Mouse (Mus musculus): Measurements from ENCODE around the gene Acat2.
"Not testable (repeated sequence)": the region's sequence is repeated elsewhere in the genome, so short reads cannot be mapped to it uniquely, and the experiment has no call there.

Acat2 gene

DNA sequence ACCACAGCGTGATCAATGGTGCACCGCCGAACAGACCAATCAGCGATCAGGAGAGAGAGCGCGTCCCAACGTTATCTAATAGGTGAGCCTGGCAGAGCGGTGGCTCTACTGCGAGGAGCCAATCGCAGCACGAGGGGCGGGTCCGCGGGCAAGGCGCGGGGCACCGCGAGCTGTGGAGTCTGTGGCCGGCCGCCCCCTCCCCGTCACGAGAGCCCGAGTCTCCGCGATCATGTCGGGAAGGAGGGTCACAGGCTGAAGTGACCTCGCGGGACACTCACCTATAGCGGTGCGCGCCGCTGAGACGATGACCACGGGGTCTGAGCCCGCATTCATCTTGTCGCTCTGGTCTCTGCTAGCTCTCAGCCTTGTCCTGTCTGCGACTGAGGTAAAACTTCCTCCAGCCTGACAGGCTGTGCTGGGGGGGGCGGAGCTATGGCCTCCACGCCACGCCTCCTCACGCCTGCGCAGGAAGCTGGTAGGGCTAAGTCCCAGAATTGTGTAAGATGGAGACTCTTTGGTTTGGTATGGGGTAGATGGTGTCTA, at the start of gene Acat2:
Acat2 (minus strand) TSS at position 417 of the 543 bp plus-strand sequence.
- DNase-seq (ENCODE audit: low spot score), result peak; percentile 91

DNA sequence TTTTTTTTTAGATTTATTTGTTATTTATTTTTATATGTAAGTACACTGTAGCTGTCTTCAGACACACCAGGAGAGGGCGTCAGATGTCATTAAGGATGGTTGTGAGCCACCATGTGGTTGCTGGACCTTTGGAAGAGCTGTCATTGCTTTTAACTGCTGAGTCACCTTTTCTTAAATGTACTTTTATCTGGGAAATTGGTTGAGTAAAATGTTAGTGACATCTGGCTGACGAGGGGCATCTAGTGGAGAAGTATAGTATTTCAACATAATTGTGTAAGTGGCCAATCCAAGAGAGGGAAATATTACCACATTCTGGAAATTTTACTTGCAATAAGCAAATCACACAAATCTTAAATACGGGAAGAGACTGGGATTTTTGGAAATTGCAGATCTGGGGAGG, 49.3 kb upstream of the Acat2 start:
- peak; percentile 85 for DNase-seq (ENCODE audit: low spot score)

DNA sequence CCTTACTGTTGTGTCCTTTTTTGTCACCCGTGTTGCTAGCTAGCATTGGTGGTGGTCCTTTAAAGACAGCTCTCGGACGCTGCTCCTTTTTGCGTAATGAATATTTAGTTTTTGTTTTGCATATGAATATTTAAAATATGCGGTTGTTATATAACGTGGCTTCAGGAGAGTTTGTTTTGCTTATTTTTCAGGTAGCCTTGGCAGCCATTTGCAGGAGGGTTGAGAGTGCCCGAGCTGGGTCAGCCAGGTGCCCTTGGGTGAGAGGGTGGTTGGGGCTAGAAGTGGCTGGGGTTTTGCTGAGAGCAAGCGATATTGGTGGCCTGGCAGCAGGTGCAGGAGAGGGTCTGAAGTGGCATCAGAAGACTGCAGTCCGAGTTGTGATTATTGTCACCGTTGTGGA, 48.0 kb upstream of the Acat2 start:
- DNase-seq (ENCODE audit: low spot score), result peak; percentile 34

DNA sequence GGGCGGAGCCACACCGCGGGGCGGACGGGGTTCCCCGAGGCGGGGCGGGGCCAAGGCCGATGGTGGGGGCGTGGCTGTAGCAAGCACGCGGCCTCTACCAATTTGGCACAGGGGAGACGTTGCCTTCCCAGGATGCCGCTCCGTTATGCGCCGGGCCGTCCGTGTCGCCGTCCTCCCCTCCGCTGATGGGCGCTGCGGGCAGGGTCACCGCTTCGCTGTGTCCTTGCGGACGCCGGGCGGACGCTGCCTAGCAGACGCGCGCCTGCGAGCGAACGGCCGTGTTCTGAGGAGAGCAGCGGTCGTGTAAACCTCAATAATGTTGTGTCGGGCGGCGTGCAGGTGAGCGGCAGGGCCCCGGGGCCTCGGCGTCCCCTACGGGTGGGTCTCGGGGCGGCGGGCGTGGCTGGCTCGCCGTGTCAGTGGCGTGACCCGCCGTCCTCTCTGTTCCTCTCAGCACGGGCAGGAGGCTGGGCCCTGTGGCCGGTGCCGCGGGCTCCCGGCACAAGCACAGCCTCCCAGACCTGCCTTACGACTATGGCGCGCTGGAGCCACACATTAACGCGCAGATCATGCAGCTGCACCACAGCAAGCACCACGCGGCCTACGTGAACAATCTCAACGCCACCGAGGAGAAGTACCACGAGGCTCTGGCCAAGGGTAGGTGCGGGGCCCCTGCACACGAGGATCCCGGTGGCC, 47.3 kb upstream of the Acat2 start:
- DNase-seq (ENCODE audit: low spot score), result peak; percentile 99

DNA sequence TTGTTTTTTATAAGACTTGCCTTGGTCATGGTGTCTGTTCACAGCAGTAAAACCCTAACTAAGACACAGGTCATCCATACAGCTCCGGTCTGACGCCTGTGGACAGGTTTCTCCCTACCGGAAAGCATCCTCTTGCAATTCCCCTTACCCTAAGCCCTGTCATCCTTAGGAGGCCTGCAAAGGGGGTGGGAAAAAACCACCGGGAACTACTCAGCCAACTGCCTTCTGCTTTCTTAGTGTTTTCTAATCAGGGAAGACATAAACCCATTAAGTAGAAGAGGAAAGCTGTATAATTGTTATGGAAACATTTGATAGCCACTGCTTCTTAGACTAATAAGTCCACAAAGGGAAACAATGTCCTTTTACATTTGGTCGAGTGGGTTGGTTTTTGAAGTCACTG, 46.4 kb upstream of the Acat2 start:
- DNase-seq (ENCODE audit: low spot score), result no peak

DNA sequence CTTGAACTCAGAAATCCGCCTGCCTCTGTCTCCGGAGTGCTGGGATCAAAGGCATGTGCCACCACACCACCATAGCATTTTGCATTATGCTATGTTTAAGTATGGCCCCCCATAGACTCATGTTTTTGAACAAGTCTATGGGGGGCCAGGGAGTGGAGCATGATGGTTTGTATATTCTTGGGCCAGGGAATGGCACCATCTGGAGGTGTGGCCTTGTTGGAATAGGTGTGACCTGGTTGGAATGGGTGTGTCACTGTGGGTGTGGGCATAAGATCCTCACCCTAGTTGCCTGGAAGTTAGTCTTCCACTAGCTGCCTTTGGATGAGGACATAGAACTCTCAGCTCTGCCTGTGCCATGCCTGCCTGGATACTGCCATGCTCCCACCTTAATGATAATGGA, 46.0 kb upstream of the Acat2 start, which contains the start of gene Sod2:
Sod2 (plus strand) TSS at position 301 of the 400 bp plus-strand sequence.
- DNase-seq (ENCODE audit: low spot score), result not testable (repeated sequence)

DNA sequence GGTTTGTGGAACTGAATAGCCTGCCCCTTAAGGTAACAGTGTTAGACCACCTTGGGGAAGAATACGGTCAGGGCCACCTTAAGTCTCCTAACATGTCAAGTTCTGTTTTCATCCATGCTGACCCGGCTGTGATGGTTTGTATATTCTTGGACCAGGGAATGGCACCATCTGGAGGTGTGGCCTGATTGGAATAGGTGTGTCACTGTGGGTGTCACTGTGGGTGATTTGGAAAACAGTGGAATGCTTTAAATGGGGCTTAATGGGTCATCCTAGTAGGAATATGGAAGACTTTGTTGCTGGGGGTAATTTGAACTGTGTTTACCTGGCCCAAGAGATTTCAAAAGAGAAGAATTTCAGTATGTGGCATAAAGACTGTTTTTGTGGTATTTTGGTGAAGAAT, 43.9 kb upstream of the Acat2 start:
- DNase-seq (ENCODE audit: low spot score), result not testable (repeated sequence)

DNA sequence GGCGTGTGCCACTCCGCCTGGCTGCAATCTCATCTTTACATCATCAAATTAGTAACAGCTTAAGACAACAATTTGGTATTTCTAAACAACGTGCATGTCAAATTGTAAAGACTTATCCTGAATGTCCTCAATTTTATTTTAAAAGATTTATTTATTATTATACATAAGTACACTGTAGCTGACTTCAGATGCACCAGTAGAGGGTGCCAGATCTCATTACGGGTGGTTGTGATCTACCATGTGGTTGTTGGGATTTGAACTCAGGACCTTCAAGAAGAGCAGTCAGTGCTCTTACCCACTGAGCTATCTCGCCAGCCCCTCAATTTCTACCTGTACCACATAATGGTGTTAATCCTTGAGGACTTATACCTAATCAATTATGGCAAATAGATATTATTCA, 41.7 kb upstream of the Acat2 start:
- not testable (repeated sequence) for DNase-seq (ENCODE audit: low spot score)

DNA sequence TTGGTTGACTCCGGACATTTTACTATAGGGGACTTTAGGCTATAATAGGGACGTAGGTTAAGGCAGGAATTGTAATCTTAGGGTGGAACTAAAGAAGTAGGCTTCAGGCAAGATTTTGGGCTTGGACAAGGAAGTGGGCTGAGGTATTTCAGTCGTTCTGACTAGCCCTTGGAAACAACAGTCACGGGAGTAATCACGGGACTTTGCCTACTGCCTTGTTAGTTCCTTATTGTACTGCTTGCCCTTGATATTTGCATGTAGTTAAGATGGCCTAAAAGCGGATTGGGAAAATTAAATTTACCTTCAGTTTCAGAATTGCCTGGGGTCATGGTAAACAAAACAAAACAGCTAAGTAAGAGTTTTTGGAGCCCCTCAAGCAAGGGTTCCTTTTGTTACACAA, 38.5 kb upstream of the Acat2 start:
- DNase-seq (ENCODE audit: low spot score), result no peak

DNA sequence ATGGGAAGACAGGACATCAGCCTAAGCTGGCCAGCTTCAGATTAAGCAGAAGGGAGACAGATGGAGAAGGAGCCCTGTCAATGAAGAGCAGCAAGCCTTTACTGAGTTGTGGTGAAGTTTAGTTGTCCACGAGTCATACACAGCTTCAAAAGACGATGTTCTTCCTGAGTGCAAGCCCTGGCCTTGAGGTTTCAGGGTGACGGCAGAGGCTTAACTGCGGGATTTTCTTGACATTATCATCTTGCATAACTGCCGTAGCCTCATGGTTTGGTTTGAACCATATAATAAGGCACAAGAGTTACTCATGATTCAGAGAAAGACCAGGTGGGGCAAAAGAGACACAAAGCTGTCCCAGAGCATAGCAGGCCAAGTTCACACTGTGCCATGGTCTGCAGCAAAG, 37.3 kb upstream of the Acat2 start:
- DNase-seq (ENCODE audit: low spot score), result no peak

DNA sequence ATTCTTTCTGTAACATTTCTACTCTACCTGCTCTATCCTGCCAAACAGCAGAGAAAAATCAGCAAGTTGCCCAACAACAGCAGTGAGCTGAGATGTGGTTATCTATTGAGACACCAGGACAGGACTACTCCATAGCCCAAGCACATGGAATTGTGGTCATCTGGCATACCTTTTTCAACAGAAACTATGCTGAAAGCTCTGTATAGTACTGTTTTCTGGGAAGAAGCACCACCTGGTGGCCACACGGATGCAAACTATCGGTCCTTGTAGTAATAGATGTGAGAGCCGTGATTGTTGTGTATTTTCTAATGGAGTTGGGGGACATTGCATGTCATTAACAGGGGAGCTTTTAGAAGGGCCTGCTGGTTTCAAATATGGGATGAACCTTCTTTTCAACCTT, 35.8 kb upstream of the Acat2 start:
- peak; percentile 55 for DNase-seq (ENCODE audit: low spot score)

DNA sequence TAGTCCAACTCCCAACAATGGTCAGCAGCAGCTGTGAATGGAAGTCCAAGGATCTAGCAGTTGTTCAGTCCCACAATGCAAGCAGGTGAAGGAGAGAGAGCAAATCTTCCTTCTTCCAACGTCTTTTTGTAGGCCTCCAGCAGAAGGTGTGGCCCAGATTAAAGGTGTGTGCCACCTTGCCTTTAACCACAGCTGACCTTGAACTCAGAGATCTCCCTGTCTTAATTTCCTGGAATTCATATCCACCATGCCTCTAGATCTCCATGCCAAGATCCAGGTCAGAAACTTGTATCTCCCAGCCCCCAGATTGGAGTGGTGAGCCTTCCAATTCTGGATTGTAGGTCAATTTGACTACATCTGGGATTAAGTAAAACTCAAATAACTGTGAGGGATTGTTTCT, 33.5 kb upstream of the Acat2 start, which contains the start of gene Wtap:
Wtap (minus strand) TSS at position 101 of the 400 bp plus-strand sequence.
- no peak for DNase-seq (ENCODE audit: low spot score)

DNA sequence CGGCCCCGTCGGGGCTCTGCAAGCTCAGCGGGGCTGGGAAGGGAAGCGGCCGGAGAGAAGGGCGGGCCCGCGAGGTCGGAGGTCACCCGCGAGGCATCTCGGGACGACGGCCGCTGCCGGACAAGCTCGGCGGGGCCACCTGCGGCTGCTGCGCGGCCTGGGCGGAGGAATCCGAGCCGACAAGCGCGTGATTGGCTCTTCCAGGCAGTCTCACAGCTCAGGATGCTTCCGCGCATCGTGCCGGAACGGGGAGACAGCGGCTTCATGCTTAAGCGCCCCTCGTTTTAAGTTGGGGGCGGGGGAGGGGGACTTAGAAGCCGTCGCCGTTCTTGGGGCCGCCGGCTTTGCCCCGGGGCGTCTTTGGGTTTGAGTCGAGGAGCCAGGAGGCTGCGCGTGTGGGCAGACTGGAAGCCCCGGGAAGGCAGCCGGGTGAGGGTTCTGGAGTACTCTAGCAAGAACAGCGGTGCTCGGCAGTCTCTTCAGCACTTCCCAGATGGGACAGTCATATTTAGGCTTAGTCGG, 32.0 kb upstream of the Acat2 start:
- peak; percentile 98 for DNase-seq (ENCODE audit: low spot score)

DNA sequence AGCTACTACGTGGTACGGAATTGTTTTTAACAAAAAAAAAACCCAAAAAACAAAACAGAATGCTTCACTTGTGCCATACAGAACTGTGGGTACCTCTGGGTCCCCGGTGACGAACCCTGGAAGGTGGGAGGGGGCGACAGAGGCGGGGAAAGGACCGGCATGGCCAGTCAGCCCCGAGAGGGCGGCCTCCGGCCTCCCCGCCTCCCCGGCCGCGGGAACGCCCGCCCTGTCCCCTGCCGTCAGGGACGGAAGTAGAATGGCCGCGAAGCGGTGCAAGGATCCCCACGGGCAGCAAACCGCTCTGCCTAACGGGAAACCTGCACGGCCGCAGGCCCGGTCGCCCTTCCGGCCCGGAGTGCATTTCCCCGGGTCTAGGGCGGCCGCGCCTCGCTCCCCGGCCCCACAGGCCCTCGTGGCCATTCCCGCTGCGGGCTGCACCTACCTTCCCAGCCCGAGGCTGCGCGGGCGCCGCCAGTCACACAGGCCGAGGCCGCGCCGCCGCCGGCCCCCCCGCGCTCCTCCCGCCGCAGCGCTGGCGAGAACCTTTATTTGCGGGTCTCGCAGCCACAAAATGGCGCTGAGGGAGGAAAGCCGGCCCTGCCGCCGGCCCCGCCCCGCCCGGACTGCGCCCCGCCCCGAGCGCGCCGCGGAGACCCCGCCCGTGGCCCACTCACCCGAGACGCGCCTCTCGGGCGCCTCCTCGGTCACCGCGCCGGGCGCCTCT, 31.2 kb upstream of the Acat2 start:
- peak; percentile 90 for DNase-seq (ENCODE audit: low spot score)

DNA sequence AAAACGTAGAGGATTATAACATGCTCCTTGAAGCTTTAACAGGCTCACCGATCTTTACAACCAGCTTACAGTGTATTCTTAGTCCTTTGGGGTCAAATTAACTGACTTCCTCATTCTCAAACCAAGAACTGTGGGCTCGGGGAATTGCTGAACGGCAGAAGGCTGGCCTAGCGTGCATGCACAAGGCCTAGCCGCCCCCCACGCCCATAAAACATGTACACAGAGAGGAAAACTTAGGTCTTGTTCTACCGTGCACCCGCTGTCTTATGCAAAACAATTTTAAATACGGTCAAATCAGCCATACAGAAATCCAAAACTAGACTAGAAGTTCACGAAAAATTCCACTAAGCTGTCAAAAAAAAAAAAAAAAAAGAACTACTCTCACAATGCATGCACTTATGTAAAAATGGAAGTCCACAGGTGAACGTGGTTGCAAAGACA, 30.7 kb upstream of the Acat2 start:
- DNase-seq (ENCODE audit: low spot score), result peak; percentile 26

DNA sequence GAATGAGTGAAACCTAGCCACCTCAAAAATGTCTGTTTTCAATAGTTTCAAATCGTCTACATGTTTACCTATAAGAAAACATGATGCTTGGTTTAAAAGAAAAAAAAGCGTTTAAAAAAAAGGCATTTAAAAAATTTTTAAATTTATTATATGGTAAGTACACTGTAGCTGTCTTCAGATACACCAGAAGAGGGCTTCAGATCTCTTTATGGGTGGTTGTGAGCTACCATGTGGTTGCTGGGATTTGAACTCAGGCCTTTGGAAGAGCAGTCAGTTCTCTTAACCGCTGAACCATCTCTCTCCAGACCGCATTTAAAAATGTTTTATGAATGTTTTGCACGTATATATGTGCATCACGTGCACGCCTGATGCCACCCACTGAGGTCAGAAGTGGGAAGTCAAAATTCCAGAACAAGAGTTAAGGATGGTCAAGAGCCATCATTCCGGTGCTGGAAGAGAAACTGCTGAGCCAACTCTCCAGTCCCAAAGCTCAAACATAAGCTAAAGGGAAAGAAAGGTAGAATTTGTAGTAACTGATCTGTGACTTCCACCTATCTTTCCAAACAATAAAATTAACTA, 30.1 kb upstream of the Acat2 start:
- DNase-seq (ENCODE audit: low spot score), result no peak

DNA sequence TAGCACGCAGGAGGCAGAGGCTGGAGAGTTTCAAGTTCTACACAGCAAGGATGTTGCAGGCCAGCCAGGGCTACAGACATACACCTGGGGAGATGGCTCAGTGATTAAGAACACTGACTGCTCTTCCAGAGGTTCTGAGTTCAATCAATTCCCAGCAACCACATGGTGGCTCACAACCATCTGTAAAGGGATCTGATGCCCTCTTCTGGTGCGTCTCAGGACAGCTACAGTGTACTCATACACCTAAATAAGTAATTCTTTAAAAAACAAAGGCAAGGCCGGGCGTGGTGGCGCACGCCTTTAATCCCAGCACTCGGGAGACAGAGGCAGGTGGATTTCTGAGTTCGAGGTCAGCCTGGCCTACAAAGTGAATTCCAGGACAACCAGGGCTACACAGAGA, 27.5 kb upstream of the Acat2 start:
- DNase-seq (ENCODE audit: low spot score), result not testable (repeated sequence)

DNA sequence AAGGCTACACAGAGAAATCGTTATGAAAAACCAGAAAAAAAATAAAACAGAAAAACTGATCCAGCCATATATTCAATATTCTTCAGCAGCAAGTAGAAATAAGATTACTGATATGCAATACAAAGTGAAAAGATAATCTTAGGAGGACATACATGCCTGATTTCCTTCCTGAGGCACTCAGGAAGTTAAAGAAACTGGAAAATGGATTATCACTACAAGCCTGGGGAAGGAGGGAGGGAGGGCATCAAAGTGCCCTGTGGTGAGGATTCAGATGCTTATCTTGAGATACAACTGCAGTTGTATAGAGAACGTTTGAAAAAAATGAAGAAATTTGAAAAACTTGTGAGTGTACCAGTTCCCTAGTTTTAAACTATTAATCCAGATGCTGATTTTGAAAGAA, 23.4 kb upstream of the Acat2 start:
- no peak for DNase-seq (ENCODE audit: low spot score)

DNA sequence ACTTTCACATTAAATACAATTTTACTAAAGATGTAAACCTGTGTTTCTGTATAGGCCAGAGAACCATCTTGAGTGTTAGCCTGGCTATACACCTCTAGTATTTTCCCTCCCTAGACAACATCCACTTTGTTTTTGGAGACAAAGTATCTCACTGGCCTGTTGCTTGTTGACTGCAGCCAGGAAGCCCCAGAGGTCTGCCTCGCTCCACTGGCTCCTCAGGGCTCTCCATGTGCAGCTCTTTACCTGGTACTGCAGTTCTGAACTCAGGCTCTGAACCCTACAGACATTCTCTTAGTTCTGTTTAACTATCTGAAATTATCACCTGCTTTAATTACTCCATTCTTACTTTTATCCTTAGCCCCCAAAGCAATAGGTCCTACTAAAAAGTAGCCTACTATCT, 18.0 kb upstream of the Acat2 start:
- no peak for DNase-seq (ENCODE audit: low spot score)

DNA sequence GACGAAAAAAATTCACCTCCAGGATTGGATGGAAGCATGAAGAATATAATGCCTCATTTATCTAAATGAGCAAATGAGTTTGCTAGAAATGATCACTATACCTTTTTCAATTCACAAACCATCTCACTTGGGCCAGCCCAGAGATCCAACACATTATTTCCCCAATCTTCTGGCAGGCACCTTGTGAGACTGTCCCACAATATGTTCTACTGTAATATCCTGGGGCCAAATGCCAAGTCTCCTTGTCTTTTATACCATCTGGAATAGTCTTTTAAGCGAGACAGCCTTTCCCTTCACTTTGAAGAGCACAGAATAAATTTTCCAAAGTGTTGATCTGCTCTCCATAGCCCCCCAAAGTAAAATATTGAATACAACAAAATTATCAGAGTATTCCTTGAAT, 13.3 kb upstream of the Acat2 start:
- DNase-seq (ENCODE audit: low spot score), result no peak

DNA sequence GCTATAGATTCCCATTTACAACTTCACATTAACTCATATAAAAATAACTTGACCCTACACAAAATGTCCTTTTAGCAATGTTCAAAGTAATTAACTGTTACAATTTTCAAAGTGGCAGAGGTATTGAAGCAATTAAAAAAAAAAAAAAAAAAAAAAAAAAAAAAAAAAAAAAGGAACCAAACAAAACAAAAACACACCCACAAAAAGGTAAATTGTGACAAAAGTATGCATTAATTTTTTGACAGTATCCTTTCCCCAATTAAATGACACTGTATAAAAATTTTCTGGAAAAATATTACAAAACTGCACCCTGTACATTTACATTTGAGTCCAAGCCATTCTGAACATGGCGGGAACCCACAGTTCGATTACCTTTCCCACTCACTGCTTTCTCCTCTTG, 6.6 kb upstream of the Acat2 start:
- DNase-seq (ENCODE audit: low spot score), result no peak

DNA sequence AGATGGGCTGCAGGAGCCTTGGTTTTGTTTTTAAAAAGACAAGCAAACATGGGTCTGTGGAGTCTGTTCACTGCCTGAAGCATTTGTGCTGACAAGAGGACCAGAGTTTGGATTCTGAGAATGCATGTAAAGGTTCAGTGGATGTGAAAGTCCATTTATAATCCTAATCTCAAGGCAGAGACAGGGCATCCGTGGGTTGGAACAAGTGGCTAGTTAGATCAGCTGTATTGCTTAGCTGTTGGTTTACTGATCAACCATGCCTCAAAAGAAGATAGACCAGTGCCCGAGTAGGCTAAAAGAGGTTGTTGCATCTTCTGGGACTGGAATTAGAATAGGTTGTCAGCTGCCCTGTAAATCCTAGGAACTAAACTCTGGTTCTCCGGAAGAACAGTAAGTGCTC, 2.9 kb upstream of the Acat2 start:
- DNase-seq (ENCODE audit: low spot score), result no peak

DNA sequence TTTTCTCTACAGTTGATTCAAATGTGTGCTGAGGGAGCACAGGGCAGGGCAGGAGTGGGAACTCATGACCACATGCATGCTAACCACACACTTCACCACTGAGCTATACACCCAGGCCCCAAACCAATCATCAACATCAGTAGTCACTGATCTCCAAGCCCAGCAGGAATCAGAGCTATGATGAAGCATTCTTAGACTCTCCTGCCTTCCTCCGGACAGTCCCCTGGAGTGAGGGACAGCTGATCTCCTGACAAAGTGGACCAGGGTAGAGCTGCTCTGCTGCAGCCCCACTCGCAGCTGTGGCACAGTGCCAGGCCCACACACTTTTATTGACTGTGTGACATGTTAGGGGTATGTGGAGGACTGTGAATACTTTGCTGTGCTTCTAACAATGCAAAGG, 1.2 kb downstream of the Acat2 start:
- not testable (repeated sequence) for DNase-seq (ENCODE audit: low spot score)
